Mouse (Mus musculus): ENCODE data around the gene Creb3l2. TPM values are rescaled to one million over a fixed set of nuclear protein-coding genes. Genes with fewer than 3 reads are reported as not detected.

Creb3l2 gene
- total RNA-seq, 4 experiments from 2014 or later: 21.8 to 23.8 (median 23.2) TPM

GRCm38 (mm10) chr6:37371341-37371740, 70.6 kb downstream of the Creb3l2 start:
- DNase-seq (ENCODE audit: low spot score): no peak

- DNase-seq (ENCODE audit: low spot score): no peak
Measured at GRCm38 (mm10) chr6:37370566-37370965, 71.4 kb downstream of the Creb3l2 start.

- no peak for DNase-seq (ENCODE audit: low spot score)
Measured at GRCm38 (mm10) chr6:37369750-37370149, 72.2 kb downstream of the Creb3l2 start.

GRCm38 (mm10) chr6:37368281-37368680, 73.7 kb downstream of the Creb3l2 start:
- DNase-seq (ENCODE audit: low spot score): no peak

GRCm38 (mm10) chr6:37366991-37367390, 75.0 kb downstream of the Creb3l2 start:
- no peak for DNase-seq (ENCODE audit: low spot score)

- no peak for DNase-seq (ENCODE audit: low spot score)
Measured at GRCm38 (mm10) chr6:37365179-37365578, 76.8 kb downstream of the Creb3l2 start.

- no peak for DNase-seq (ENCODE audit: low spot score)
Measured at GRCm38 (mm10) chr6:37364361-37364760, 77.6 kb downstream of the Creb3l2 start.

- no peak for DNase-seq (ENCODE audit: low spot score)
Measured at GRCm38 (mm10) chr6:37360813-37361385, 81.0 kb downstream of the Creb3l2 start.

- DNase-seq (ENCODE audit: low spot score): peak; percentile 70
Measured at GRCm38 (mm10) chr6:37354449-37355179, 87.3 kb downstream of the Creb3l2 start.

GRCm38 (mm10) chr6:37353616-37354015, 88.3 kb downstream of the Creb3l2 start:
- DNase-seq (ENCODE audit: low spot score): no peak

- DNase-seq (ENCODE audit: low spot score): peak; percentile 50
Measured at GRCm38 (mm10) chr6:37351731-37352380, 90.1 kb downstream of the Creb3l2 start.

- DNase-seq (ENCODE audit: low spot score): no peak
Measured at GRCm38 (mm10) chr6:37350315-37350714, 91.6 kb downstream of the Creb3l2 start.

- DNase-seq (ENCODE audit: low spot score): no peak
Measured at GRCm38 (mm10) chr6:37347606-37348005, 94.3 kb downstream of the Creb3l2 start.

- no peak for DNase-seq (ENCODE audit: low spot score)
Measured at GRCm38 (mm10) chr6:37338055-37338454, 103.9 kb downstream of the Creb3l2 start.

GRCm38 (mm10) chr6:37336831-37337260, 105.1 kb downstream of the Creb3l2 start:
- no peak for DNase-seq (ENCODE audit: low spot score)

GRCm38 (mm10) chr6:37336381-37336780, 105.6 kb downstream of the Creb3l2 start:
- DNase-seq (ENCODE audit: low spot score): no peak

GRCm38 (mm10) chr6:37332846-37333245, 109.1 kb downstream of the Creb3l2 start:
- DNase-seq (ENCODE audit: low spot score): no peak

GRCm38 (mm10) chr6:37329901-37330864, 111.8 kb downstream of the Creb3l2 start:
- no peak for DNase-seq (ENCODE audit: low spot score)

- DNase-seq (ENCODE audit: low spot score): no peak
Measured at GRCm38 (mm10) chr6:37329376-37329775, 112.6 kb downstream of the Creb3l2 start.

GRCm38 (mm10) chr6:37328671-37329070, 113.3 kb downstream of the Creb3l2 start:
- no peak for DNase-seq (ENCODE audit: low spot score)

- no peak for DNase-seq (ENCODE audit: low spot score)
Measured at GRCm38 (mm10) chr6:37327519-37327918, 114.4 kb downstream of the Creb3l2 start.

- peak; percentile 11 for DNase-seq (ENCODE audit: low spot score)
Measured at GRCm38 (mm10) chr6:37326603-37326955, 115.4 kb downstream of the Creb3l2 start.
